Mouse (Mus musculus) lung, postnatal 4 days (tissue): Measurements from ENCODE around the gene Pla2g4c.
"Not testable (repeated sequence)": the region's sequence is repeated elsewhere in the genome, so short reads cannot be mapped to it uniquely, and the experiment has no call there.

Source experiments
- DNase-seq, 2 experiments: peaks; one replicate each; pipeline ENCODE4 v3.0.0; 2021

Gene Pla2g4c

GRCm38 (mm10) chr7:13324316-13324715 is at the start of gene Pla2g4c:
Gene Pla2g4c (plus strand): TSS chr7:13324655.
- no peak for DNase-seq

- no peak for DNase-seq
These were observed 47.4 kb upstream of the Pla2g4c start, which contains the start of gene Lig1 for GRCm38 (mm10) chr7:13277081-13277480. Gene Lig1 (plus strand): TSS chr7:13277283.

- DNase-seq = no peak
These were observed 46.6 kb upstream of the Pla2g4c start for GRCm38 (mm10) chr7:13277833-13278232.

- DNase-seq = peak; percentile 93 to 94
These were observed 46.1 kb upstream of the Pla2g4c start, which contains the start of gene Zswim9 for GRCm38 (mm10) chr7:13278308-13278891. Gene Zswim9 (minus strand): TSS chr7:13278721.

- not testable (repeated sequence) for DNase-seq
These were observed 45.5 kb upstream of the Pla2g4c start for GRCm38 (mm10) chr7:13278957-13279356.

GRCm38 (mm10) chr7:13288621-13289020 is 35.8 kb upstream of the Pla2g4c start:
- no peak for DNase-seq

- DNase-seq = no peak
These were observed 34.3 kb upstream of the Pla2g4c start for GRCm38 (mm10) chr7:13290041-13290675.

- DNase-seq = no peak
These were observed 33.1 kb upstream of the Pla2g4c start for GRCm38 (mm10) chr7:13291370-13291769.

GRCm38 (mm10) chr7:13293878-13294855 is 30.3 kb upstream of the Pla2g4c start:
- DNase-seq = no peak

- DNase-seq = no peak
These were observed 29.2 kb upstream of the Pla2g4c start for GRCm38 (mm10) chr7:13295256-13295655.

- no peak for DNase-seq
These were observed 26.8 kb upstream of the Pla2g4c start for GRCm38 (mm10) chr7:13297636-13298035.

- DNase-seq = no peak
These were observed 25.6 kb upstream of the Pla2g4c start for GRCm38 (mm10) chr7:13298821-13299220.

GRCm38 (mm10) chr7:13301643-13302042 is 22.8 kb upstream of the Pla2g4c start:
- no peak for DNase-seq

- DNase-seq = peak in 1 of 2 experiments; percentile 14
These were observed 21.7 kb upstream of the Pla2g4c start for GRCm38 (mm10) chr7:13302780-13303179.

GRCm38 (mm10) chr7:13303372-13303771 is 21.1 kb upstream of the Pla2g4c start:
- no peak for DNase-seq

- DNase-seq = no peak
These were observed 15.0 kb upstream of the Pla2g4c start for GRCm38 (mm10) chr7:13309407-13309806.

- DNase-seq = no peak
These were observed 13.8 kb upstream of the Pla2g4c start for GRCm38 (mm10) chr7:13310493-13311199.

GRCm38 (mm10) chr7:13311401-13311800 is 13.1 kb upstream of the Pla2g4c start:
- DNase-seq = no peak

GRCm38 (mm10) chr7:13314095-13314597 is 10.3 kb upstream of the Pla2g4c start:
- no peak for DNase-seq

GRCm38 (mm10) chr7:13321424-13321823 is 3.0 kb upstream of the Pla2g4c start:
- DNase-seq = no peak

GRCm38 (mm10) chr7:13330575-13330974 is 6.1 kb downstream of the Pla2g4c start:
- DNase-seq = no peak

GRCm38 (mm10) chr7:13355943-13356342 is 31.5 kb downstream of the Pla2g4c start:
- no peak for DNase-seq
